Mouse (Mus musculus) lung, adult 10 weeks (tissue): Measurements from ENCODE around the gene Scin. TPM values are rescaled to one million over a fixed set of nuclear protein-coding genes. Genes with fewer than 3 reads are reported as not detected.

ENCODE experiments used
- polyA plus RNA-seq: library from polyadenylated mRNA; stranded (reverse); fragments of 350-450 nt; fragmentation: Illumina TruSeq; extraction: RNeasy Lipid Tissue Mini Kit (QIAGEN cat#74804); gene quantifications from one replicate; pipeline ENCODE4 v1.2.3, GENCODE M21; 2014; ENCODE audit warnings: low read depth, low replicate concordance; ENCODE audit not compliant: insufficient read depth

Gene Scin
- 0.27 TPM for polyA plus RNA-seq

DNA sequence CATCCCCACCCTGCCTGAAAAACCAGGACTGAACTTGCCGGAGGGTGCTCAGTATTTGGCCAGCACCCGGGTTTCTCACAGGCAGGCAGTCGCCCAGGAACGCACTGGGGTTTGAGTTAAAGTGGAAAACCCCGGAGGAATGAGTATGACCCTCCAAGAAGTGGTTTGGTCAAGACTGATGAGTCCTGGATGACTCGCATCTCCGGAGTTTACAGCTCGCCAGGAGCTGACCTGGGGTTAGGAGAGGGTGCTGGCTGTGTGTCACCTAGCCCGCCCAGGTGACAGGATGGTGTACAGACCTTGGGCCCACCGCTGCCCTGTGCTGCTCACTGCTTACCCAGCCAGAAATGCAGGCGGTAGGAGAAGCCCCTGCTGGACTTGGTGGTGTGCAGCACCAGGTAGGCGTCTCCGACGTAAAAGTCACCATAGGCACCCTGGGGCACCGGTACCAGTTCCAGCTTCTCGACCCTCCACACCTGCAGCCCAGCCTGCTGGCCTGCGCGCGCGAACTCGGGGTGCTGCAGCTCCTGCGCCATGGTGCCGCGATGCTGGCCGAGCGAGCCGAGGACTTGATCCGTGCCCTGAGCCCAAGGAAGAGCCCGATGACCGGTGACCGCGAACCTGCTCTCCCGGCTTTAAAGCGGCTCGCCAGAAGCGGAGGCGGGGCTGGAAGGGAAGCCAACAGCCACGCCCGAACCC, at the start of gene Scin:
TSS of gene Scin (minus strand) at position 656 of the 699 bp plus-strand sequence.

DNA sequence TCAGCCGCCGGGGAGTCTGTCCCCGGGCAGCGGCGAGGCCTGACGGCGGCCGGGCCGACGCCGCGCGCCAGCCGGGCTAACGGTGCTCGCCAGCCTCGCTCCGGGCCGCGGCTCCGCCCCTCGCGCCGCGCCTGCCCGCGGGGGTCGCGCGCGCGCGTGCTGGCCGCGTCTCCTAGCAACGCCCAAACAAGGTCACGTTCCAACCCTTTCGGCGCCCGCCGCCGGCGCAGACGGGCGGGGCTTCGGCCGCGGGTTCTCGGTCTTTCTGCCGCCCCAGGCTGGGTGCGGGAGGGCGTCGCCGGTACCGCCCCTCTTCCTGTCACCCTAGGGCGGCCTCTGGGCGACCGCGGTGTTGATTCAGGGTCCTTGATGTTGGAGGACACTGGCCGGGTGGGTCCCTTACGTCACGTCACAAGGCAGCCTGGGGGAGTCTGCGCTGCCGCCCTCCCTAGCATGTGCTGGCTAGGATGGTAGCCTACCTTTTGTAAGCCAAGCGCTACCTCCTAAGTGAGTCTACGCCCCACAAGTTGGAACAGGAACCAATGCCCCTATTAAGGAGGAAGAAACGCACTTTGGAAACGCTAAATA, 96.1 kb downstream of the Scin start, which contains the start of gene Arl4a:
TSS of gene Arl4a (minus strand) at position 150 of the 588 bp plus-strand sequence.

Other genes starting within 250 kb of the Scin start
- 41.8 TPM for gene Arl4a, start 96.2 kb downstream of the Scin start, polyA plus RNA-seq
- 0.31 TPM for gene Lsmem1, start 65.3 kb upstream of the Scin start, polyA plus RNA-seq
- 132 TPM for gene Ifrd1, start 114.3 kb upstream of the Scin start, polyA plus RNA-seq